Mouse (Mus musculus): ENCODE results near the gene Mb21d2.

- TF ChIP-seq GATA1 (IDR thresholded peaks at IDR 0.05; ENCODE audit: low read length) (no peak), TAL1 (IDR thresholded peaks at IDR 0.05; ENCODE audit: low read length) (no peak)
Measured at GRCm38 (mm10) chr16:28793115-28793514, 136.4 kb downstream of the Mb21d2 start.
